Mouse (Mus musculus): ENCODE data around the gene Ldah. TPM values are rescaled to one million over a fixed set of nuclear protein-coding genes. Genes with fewer than 3 reads are reported as not detected.

Ldah gene
- polyA plus RNA-seq, 1 experiment from 2014 or later: 73.3 TPM

- Histone ChIP-seq H3K27me3 (peaks cover 32% of the 10 kb centered on the region), H3K4me2 (peak within 1 kb of the TSS; percentile 80), H3K4me1 (replicated peaks) (peaks cover 16% of the 10 kb centered on the region; the same call in 1 of the 2 replicates), H3K27ac (no peak within 1 kb of the TSS), H3K9ac (replicated peaks) (peak within 1 kb of the TSS; percentile 70), H3K9me3 (no peaks in the 10 kb centered on the region), H3K4me3 (replicated peaks) (peak within 1 kb of the TSS; percentile 63), H3K36me3 (peaks cover 7% of the 10 kb centered on the region)
- 2% methylated on average over 37 of the region's 38 CpGs for WGBS
- ATAC-seq (ENCODE audit: insufficient number of reproducible peaks, insufficient read depth, low FRiP score, low TSS enrichment, low read depth): peak; percentile 63; the same call in 1 of the 2 replicates
Observed at GRCm38 (mm10) chr12:8313270-8313771, 105.4 kb downstream of the Ldah start, which contains the start of gene Hs1bp3. Gene Hs1bp3 (plus strand): TSS chr12:8313432.

GRCm38 (mm10) chr12:8313773-8314172 is 105.9 kb downstream of the Ldah start:
- Histone ChIP-seq H3K9ac (replicated peaks) (peak overlapping the region; percentile 70), H3K27ac (no peak overlapping the region), H3K9me3 (no peaks in the 10 kb centered on the region), H3K4me2 (peak overlapping the region; percentile 80), H3K4me3 (replicated peaks) (peak overlapping the region; percentile 63), H3K4me1 (replicated peaks) (peaks cover 18% of the 10 kb centered on the region; the same call in 1 of the 2 replicates), H3K36me3 (peaks cover 12% of the 10 kb centered on the region), H3K27me3 (peaks cover 32% of the 10 kb centered on the region)
- 21% methylated on average over 12 of the region's 12 CpGs for WGBS
- ATAC-seq (ENCODE audit: insufficient number of reproducible peaks, insufficient read depth, low FRiP score, low TSS enrichment, low read depth): peak; percentile 9; the same call in 1 of the 2 replicates

- Histone ChIP-seq H3K27me3 (peaks cover 12% of the 10 kb centered on the region), H3K36me3 (peaks cover 31% of the 10 kb centered on the region), H3K4me3 (replicated peaks) (no peak overlapping the region), H3K27ac (no peak overlapping the region), H3K9ac (replicated peaks) (no peak overlapping the region), H3K9me3 (no peaks in the 10 kb centered on the region), H3K4me2 (no peak overlapping the region), H3K4me1 (replicated peaks) (peaks cover 18% of the 10 kb centered on the region; the same call in 1 of the 2 replicates)
- whole genome bisulfite sequencing: 93% methylated on average over 5 of the region's 5 CpGs
- ATAC-seq (ENCODE audit: insufficient number of reproducible peaks, insufficient read depth, low FRiP score, low TSS enrichment, low read depth): no peak
Observed at GRCm38 (mm10) chr12:8316541-8316940, 108.6 kb downstream of the Ldah start.

- WGBS: 46% methylated on average over 5 of the region's 5 CpGs
- Histone ChIP-seq H3K4me3 (replicated peaks) (no peak overlapping the region), H3K9ac (replicated peaks) (no peak overlapping the region), H3K27me3 (no peaks in the 10 kb centered on the region), H3K4me1 (replicated peaks) (0 out of 2 replicates have a peak, but pooled peaks cover 8% of the 10 kb centered on the region), H3K36me3 (peaks cover 62% of the 10 kb centered on the region), H3K9me3 (no peaks in the 10 kb centered on the region), H3K27ac (no peak overlapping the region), H3K4me2 (no peak overlapping the region)
- 0 out of 2 replicates have a peak, but pooled peaks have one; percentile 22 for ATAC-seq (ENCODE audit: insufficient number of reproducible peaks, insufficient read depth, low FRiP score, low TSS enrichment, low read depth)
Observed at GRCm38 (mm10) chr12:8320084-8320713, 112.3 kb downstream of the Ldah start.

GRCm38 (mm10) chr12:8321506-8321905 is 113.6 kb downstream of the Ldah start:
- Histone ChIP-seq H3K27me3 (no peaks in the 10 kb centered on the region), H3K27ac (no peak overlapping the region), H3K4me1 (replicated peaks) (0 out of 2 replicates have a peak, but pooled peaks cover 8% of the 10 kb centered on the region), H3K4me3 (replicated peaks) (no peak overlapping the region), H3K4me2 (no peak overlapping the region), H3K9ac (replicated peaks) (no peak overlapping the region), H3K9me3 (no peaks in the 10 kb centered on the region), H3K36me3 (peaks cover 72% of the 10 kb centered on the region)
- ATAC-seq (ENCODE audit: insufficient number of reproducible peaks, insufficient read depth, low FRiP score, low TSS enrichment, low read depth): no peak
- WGBS: 94% methylated on average over 10 of the region's 10 CpGs

GRCm38 (mm10) chr12:8324086-8324485 is 116.2 kb downstream of the Ldah start:
- no peaks in the 10 kb centered on the region for H3K9me3 ChIP-seq
- peaks cover 68% of the 10 kb centered on the region for H3K36me3 ChIP-seq
- no peaks in the 10 kb centered on the region for H3K27me3 ChIP-seq
- ATAC-seq (ENCODE audit: insufficient number of reproducible peaks, insufficient read depth, low FRiP score, low TSS enrichment, low read depth): no peak
- H3K9ac ChIP-seq (replicated peaks): no peak overlapping the region
- no peak overlapping the region for H3K4me2 ChIP-seq
- 91% methylated on average over 10 of the region's 10 CpGs for WGBS
- H3K27ac ChIP-seq: no peak overlapping the region
- peaks cover 3% of the 10 kb centered on the region; the same call in 1 of the 2 replicates for H3K4me1 ChIP-seq (replicated peaks)
- no peak overlapping the region for H3K4me3 ChIP-seq (replicated peaks)

GRCm38 (mm10) chr12:8325245-8325942 is 117.5 kb downstream of the Ldah start:
- no peak overlapping the region for H3K4me2 ChIP-seq
- H3K4me3 ChIP-seq (replicated peaks): no peak overlapping the region
- H3K27ac ChIP-seq: no peak overlapping the region
- no peaks in the 10 kb centered on the region for H3K27me3 ChIP-seq
- no peaks in the 10 kb centered on the region; the same call in 1 of the 2 replicates for H3K4me1 ChIP-seq (replicated peaks)
- peaks cover 70% of the 10 kb centered on the region for H3K36me3 ChIP-seq
- no peak overlapping the region for H3K9ac ChIP-seq (replicated peaks)
- WGBS: 93% methylated on average over 13 of the region's 13 CpGs
- H3K9me3 ChIP-seq: no peaks in the 10 kb centered on the region
- ATAC-seq (ENCODE audit: insufficient number of reproducible peaks, insufficient read depth, low FRiP score, low TSS enrichment, low read depth): no peak

- H3K9ac ChIP-seq (replicated peaks): no peak overlapping the region
- H3K27me3 ChIP-seq: no peaks in the 10 kb centered on the region
- H3K4me3 ChIP-seq (replicated peaks): no peak overlapping the region
- ATAC-seq (ENCODE audit: insufficient number of reproducible peaks, insufficient read depth, low FRiP score, low TSS enrichment, low read depth): no peak
- H3K27ac ChIP-seq: no peak overlapping the region
- H3K4me2 ChIP-seq: no peak overlapping the region
- no peaks in the 10 kb centered on the region; the same call in 1 of the 2 replicates for H3K4me1 ChIP-seq (replicated peaks)
- peaks cover 75% of the 10 kb centered on the region for H3K36me3 ChIP-seq
- WGBS: 93% methylated on average over 17 of the region's 17 CpGs
- H3K9me3 ChIP-seq: no peaks in the 10 kb centered on the region
Observed at GRCm38 (mm10) chr12:8325943-8326522, 118.1 kb downstream of the Ldah start.

GRCm38 (mm10) chr12:8326825-8327674 is 119.1 kb downstream of the Ldah start:
- peak; percentile 83 for ATAC-seq (ENCODE audit: insufficient number of reproducible peaks, insufficient read depth, low FRiP score, low TSS enrichment, low read depth)
- WGBS: 42% methylated on average over 17 of the region's 17 CpGs
- no peaks in the 10 kb centered on the region; the same call in 1 of the 2 replicates for H3K4me1 ChIP-seq (replicated peaks)
- H3K27me3 ChIP-seq: no peaks in the 10 kb centered on the region
- peaks cover 74% of the 10 kb centered on the region for H3K36me3 ChIP-seq
- H3K9ac ChIP-seq (replicated peaks): peak overlapping the region; percentile 23; the same call in 1 of the 2 replicates
- no peak overlapping the region for H3K4me3 ChIP-seq (replicated peaks)
- no peak overlapping the region for H3K4me2 ChIP-seq
- H3K27ac ChIP-seq: peak overlapping the region; percentile 18; the same call in 1 of the 2 replicates
- H3K9me3 ChIP-seq: no peaks in the 10 kb centered on the region

GRCm38 (mm10) chr12:8327675-8328053 is 119.8 kb downstream of the Ldah start:
- H3K9ac ChIP-seq (replicated peaks): peak overlapping the region; percentile 23; the same call in 1 of the 2 replicates
- H3K4me3 ChIP-seq (replicated peaks): no peak overlapping the region
- no peaks in the 10 kb centered on the region; the same call in 1 of the 2 replicates for H3K4me1 ChIP-seq (replicated peaks)
- ATAC-seq (ENCODE audit: insufficient number of reproducible peaks, insufficient read depth, low FRiP score, low TSS enrichment, low read depth): no peak
- H3K9me3 ChIP-seq: no peaks in the 10 kb centered on the region
- no peaks in the 10 kb centered on the region for H3K27me3 ChIP-seq
- H3K4me2 ChIP-seq: no peak overlapping the region
- 87% methylated on average over 1 of the region's 1 CpGs for WGBS
- peak overlapping the region; percentile 18; the same call in 1 of the 2 replicates for H3K27ac ChIP-seq
- peaks cover 69% of the 10 kb centered on the region for H3K36me3 ChIP-seq

All from limb, embryonic 12.5 days (tissue).